Mouse (Mus musculus) liver, adult 2 months (tissue): ENCODE data around the gene Gpnmb.

Experiments used
- CTCF ChIP-seq: fragments of 200-500 bp; IDR thresholded peaks from 2 replicates; pipeline ENCODE4 v1.5.1; 2011; ENCODE audit warnings: low read depth, low read length, control low read depth
- POLR2A ChIP-seq: fragments of 200-500 bp; IDR thresholded peaks from 2 replicates; pipeline ENCODE4 v1.6.1; 2011; ENCODE audit warnings: low read length, control low read depth; ENCODE audit not compliant: insufficient read depth; ENCODE audit errors: extremely low read depth

DNA sequence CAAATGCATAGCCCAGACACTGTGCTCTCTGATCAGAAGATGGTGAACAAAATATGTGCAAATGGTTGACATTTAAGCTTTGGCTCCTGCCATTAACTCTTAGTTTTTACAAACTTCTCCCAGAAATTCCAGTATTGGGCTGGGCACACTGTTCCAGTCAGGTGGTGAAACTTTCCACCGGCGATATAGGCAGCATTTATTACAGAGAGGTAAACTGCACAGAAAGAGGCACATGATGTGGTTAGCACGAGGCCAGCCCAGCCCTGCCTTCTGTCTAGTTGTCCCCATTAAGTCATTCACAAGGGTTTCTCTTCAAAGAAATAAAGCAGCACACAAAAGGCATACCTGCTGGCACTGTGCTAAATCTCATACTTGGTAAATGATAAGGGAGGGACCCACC, 7.6 kb upstream of the Gpnmb start:
- TF ChIP-seq CTCF (no peak), POLR2A (no peak)
